Mouse (Mus musculus): Measurements from ENCODE around the gene Adcy1. TPM values are rescaled to one million over a fixed set of nuclear protein-coding genes. Genes with fewer than 3 reads are reported as not detected.

Gene Adcy1
- polyA plus RNA-seq, 2 experiments: 1.8 to 3.1 TPM

- Histone ChIP-seq H3K4me2 (replicated peaks; ENCODE audit: low read depth, low read length, severe bottlenecking) (peak overlapping the region; percentile 73), H3K9ac (ENCODE audit: low read depth, low read length, severe bottlenecking) (0 out of 2 replicates have a peak overlapping the region, but pooled peaks have one; percentile 50), H3K4me1 (ENCODE audit: control insufficient read depth, insufficient read depth, low read length) (peaks cover 14% of the 10 kb centered on the region), H3K27ac (replicated peaks; ENCODE audit: low read depth, low read length) (no peak overlapping the region), H3K27me3 (ENCODE audit: control insufficient read depth, insufficient read depth, low read length) (peaks cover 63% of the 10 kb centered on the region), H3K36me3 (ENCODE audit: control insufficient read depth, insufficient read depth, low read length) (no peaks in the 10 kb centered on the region), H3K4me3 (replicated peaks; ENCODE audit: low read length) (peak overlapping the region; percentile 51), H3K9me3 (ENCODE audit: control insufficient read depth, low read length) (no peaks in the 10 kb centered on the region)
- DNase-seq (ENCODE audit: low spot score) (no peak), ATAC-seq (ENCODE audit: low FRiP score, low read depth) (no peak)
- TF ChIP-seq POLR2A (IDR thresholded peaks at IDR 0.05; ENCODE audit: borderline replicate concordance, extremely low read depth, insufficient read depth, insufficient read length): no peak
- 13% methylated on average over 10 of the region's 10 CpGs for WGBS
Observed at GRCm38 (mm10) chr11:7062566-7062965, 723 bp upstream of the Adcy1 start.

GRCm38 (mm10) chr11:7063681-7064267 is 485 bp downstream of the Adcy1 start:
- H3K4me3 ChIP-seq (replicated peaks; ENCODE audit: low read length): peak overlapping the region; percentile 55
- DNase-seq (ENCODE audit: low spot score): no peak
- ATAC-seq (ENCODE audit: low FRiP score, low read depth): peak; percentile 62
- peak overlapping the region; percentile 95 for H3K4me2 ChIP-seq (replicated peaks; ENCODE audit: low read depth, low read length, severe bottlenecking)
- no peaks in the 10 kb centered on the region for H3K36me3 ChIP-seq (ENCODE audit: control insufficient read depth, insufficient read depth, low read length)
- peaks cover 14% of the 10 kb centered on the region for H3K4me1 ChIP-seq (ENCODE audit: control insufficient read depth, insufficient read depth, low read length)
- no peak for TF ChIP-seq POLR2A (IDR thresholded peaks at IDR 0.05; ENCODE audit: borderline replicate concordance, extremely low read depth, insufficient read depth, insufficient read length)
- WGBS: under 1% methylated on average over 44 of the region's 53 CpGs
- H3K27me3 ChIP-seq (ENCODE audit: control insufficient read depth, insufficient read depth, low read length): peaks cover 63% of the 10 kb centered on the region
- H3K9ac ChIP-seq (ENCODE audit: low read depth, low read length, severe bottlenecking): peak overlapping the region; percentile 56
- no peaks in the 10 kb centered on the region for H3K9me3 ChIP-seq (ENCODE audit: control insufficient read depth, low read length)
- H3K27ac ChIP-seq (replicated peaks; ENCODE audit: low read depth, low read length): no peak overlapping the region

DNA sequence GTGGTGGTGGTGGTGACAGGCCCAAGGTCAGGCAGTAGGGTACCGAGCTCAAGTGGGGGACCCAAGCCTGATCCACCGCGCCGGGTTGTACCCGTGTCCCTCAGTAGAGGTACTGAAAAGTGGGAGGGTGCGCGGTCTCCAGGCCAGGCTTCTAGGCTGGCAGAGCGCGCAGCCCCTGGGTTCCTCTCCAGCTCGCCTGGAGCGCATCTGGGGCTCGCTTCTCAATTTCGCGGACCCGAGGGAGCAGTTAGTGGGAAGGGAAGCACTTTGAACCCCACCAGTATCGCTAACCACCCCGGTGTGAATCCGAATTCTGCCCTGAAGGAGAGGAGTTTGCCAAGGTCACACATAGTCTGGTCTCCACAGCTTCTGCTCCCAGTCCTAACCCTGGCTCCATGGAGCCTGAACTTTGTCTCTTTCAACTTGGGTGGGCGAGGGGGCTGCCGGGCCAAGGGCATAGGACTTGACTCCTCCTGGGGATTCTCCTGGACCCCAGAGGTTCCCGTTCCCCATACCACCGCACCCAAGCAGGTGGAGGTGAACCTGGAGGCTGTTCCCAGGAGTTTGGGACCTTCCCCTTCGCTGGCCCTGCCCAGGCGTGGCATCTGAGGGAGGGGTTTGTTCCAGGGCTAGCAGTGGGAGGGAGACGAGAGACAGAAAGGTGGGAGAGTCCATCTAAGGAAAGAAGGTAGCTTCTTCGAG is 1.3 kb downstream of the Adcy1 start:
- DNase-seq (ENCODE audit: low spot score): peak; percentile 25
- no peaks in the 10 kb centered on the region for H3K36me3 ChIP-seq (ENCODE audit: control insufficient read depth, insufficient read depth, low read length)
- ATAC-seq (ENCODE audit: low FRiP score, low read depth): no peak
- H3K9ac ChIP-seq (ENCODE audit: low read depth, low read length, severe bottlenecking): 0 out of 2 replicates have a peak overlapping the region, but pooled peaks have one; percentile 56
- peaks cover 63% of the 10 kb centered on the region for H3K27me3 ChIP-seq (ENCODE audit: control insufficient read depth, insufficient read depth, low read length)
- 1% methylated on average over 25 of the region's 26 CpGs for WGBS
- TF ChIP-seq POLR2A (IDR thresholded peaks at IDR 0.05; ENCODE audit: borderline replicate concordance, extremely low read depth, insufficient read depth, insufficient read length): no peak
- H3K4me2 ChIP-seq (replicated peaks; ENCODE audit: low read depth, low read length, severe bottlenecking): peak overlapping the region; percentile 95
- H3K4me1 ChIP-seq (ENCODE audit: control insufficient read depth, insufficient read depth, low read length): peaks cover 14% of the 10 kb centered on the region
- H3K4me3 ChIP-seq (replicated peaks; ENCODE audit: low read length): peak overlapping the region; percentile 55
- H3K27ac ChIP-seq (replicated peaks; ENCODE audit: low read depth, low read length): no peak overlapping the region
- no peaks in the 10 kb centered on the region for H3K9me3 ChIP-seq (ENCODE audit: control insufficient read depth, low read length)

DNA sequence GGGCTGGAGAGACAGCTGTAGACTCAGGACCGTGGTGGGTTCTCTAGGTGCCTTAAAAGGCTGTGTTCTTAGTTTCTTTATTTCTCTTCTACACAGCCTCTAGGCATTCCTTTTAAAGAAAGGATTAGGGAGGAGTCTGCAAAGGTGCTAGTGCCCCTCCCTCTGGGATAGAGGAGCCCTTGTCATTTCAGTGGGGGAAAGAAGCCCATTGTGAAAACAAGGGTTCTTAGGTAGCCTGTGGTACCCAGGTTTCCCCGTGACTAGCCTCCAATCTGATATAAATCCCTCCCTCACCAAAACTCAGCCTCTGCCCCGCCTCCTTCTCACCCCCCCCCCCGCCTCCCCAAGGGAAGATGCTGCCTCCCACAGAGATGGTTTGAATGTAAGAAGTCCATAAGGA is 2.1 kb downstream of the Adcy1 start:
- Histone ChIP-seq H3K27ac (replicated peaks; ENCODE audit: low read depth, low read length) (no peak overlapping the region), H3K36me3 (ENCODE audit: control insufficient read depth, insufficient read depth, low read length) (no peaks in the 10 kb centered on the region), H3K4me3 (replicated peaks; ENCODE audit: low read length) (no peak overlapping the region), H3K27me3 (ENCODE audit: control insufficient read depth, insufficient read depth, low read length) (peaks cover 60% of the 10 kb centered on the region), H3K9ac (ENCODE audit: low read depth, low read length, severe bottlenecking) (no peak overlapping the region), H3K4me2 (replicated peaks; ENCODE audit: low read depth, low read length, severe bottlenecking) (peak overlapping the region; percentile 95; the same call in 1 of the 2 replicates), H3K9me3 (ENCODE audit: control insufficient read depth, low read length) (no peaks in the 10 kb centered on the region), H3K4me1 (ENCODE audit: control insufficient read depth, insufficient read depth, low read length) (peaks cover 14% of the 10 kb centered on the region)
- TF ChIP-seq POLR2A (IDR thresholded peaks at IDR 0.05; ENCODE audit: borderline replicate concordance, extremely low read depth, insufficient read depth, insufficient read length): no peak
- WGBS: 10% methylated on average over 4 of the region's 4 CpGs
- ATAC-seq (ENCODE audit: low FRiP score, low read depth): no peak
- DNase-seq (ENCODE audit: low spot score): no peak

GRCm38 (mm10) chr11:7065876-7066275 is 2.6 kb downstream of the Adcy1 start:
- no peaks in the 10 kb centered on the region for H3K36me3 ChIP-seq (ENCODE audit: control insufficient read depth, insufficient read depth, low read length)
- ATAC-seq (ENCODE audit: low FRiP score, low read depth) (no peak), DNase-seq (ENCODE audit: low spot score) (no peak)
- H3K9me3 ChIP-seq (ENCODE audit: control insufficient read depth, low read length): no peaks in the 10 kb centered on the region
- H3K27ac ChIP-seq (replicated peaks; ENCODE audit: low read depth, low read length): no peak overlapping the region
- 37% methylated on average over 5 of the region's 5 CpGs for WGBS
- no peak overlapping the region for H3K4me3 ChIP-seq (replicated peaks; ENCODE audit: low read length)
- no peak for TF ChIP-seq POLR2A (IDR thresholded peaks at IDR 0.05; ENCODE audit: borderline replicate concordance, extremely low read depth, insufficient read depth, insufficient read length)
- no peak overlapping the region for H3K9ac ChIP-seq (ENCODE audit: low read depth, low read length, severe bottlenecking)
- peaks cover 14% of the 10 kb centered on the region for H3K4me1 ChIP-seq (ENCODE audit: control insufficient read depth, insufficient read depth, low read length)
- peaks cover 56% of the 10 kb centered on the region for H3K27me3 ChIP-seq (ENCODE audit: control insufficient read depth, insufficient read depth, low read length)
- H3K4me2 ChIP-seq (replicated peaks; ENCODE audit: low read depth, low read length, severe bottlenecking): no peak overlapping the region
